Mouse (Mus musculus): ENCODE measurements around the gene Zfp365. TPM values are rescaled to one million over a fixed set of nuclear protein-coding genes. Genes with fewer than 3 reads are reported as not detected.

Gene Zfp365
- polyA plus RNA-seq, 1 experiment from 2014 or later: 3.9 TPM

- no peak for ATAC-seq (ENCODE audit: insufficient number of reproducible peaks, insufficient read depth, low FRiP score, low TSS enrichment, low read depth)
- WGBS: 81% methylated on average over 4 of the region's 4 CpGs
- no peaks in the 10 kb centered on the region for H3K27me3 ChIP-seq
Observed at GRCm38 (mm10) chr10:67906063-67906462, 6.4 kb downstream of the Zfp365 start.

GRCm38 (mm10) chr10:67903387-67903786 is 9.1 kb downstream of the Zfp365 start:
- Histone ChIP-seq H3K9me3 (no peaks in the 10 kb centered on the region), H3K36me3 (no peaks in the 10 kb centered on the region), H3K27me3 (no peaks in the 10 kb centered on the region), H3K4me3 (replicated peaks) (no peak overlapping the region), H3K9ac (replicated peaks) (no peak overlapping the region), H3K4me2 (no peak overlapping the region), H3K4me1 (replicated peaks) (no peaks in the 10 kb centered on the region), H3K27ac (no peak overlapping the region)
- ATAC-seq (ENCODE audit: insufficient number of reproducible peaks, insufficient read depth, low FRiP score, low TSS enrichment, low read depth): no peak
- 82% methylated on average over 7 of the region's 7 CpGs for WGBS

More at GRCm38 (mm10) chr10:67906063-67906462, 6.4 kb downstream of the Zfp365 start:
- Histone ChIP-seq H3K36me3 (peaks cover 9% of the 10 kb centered on the region; the same call in 1 of the 2 replicates), H3K27ac (no peak overlapping the region), H3K4me1 (replicated peaks) (no peaks in the 10 kb centered on the region), H3K9ac (replicated peaks) (no peak overlapping the region), H3K9me3 (no peaks in the 10 kb centered on the region), H3K4me3 (replicated peaks) (no peak overlapping the region), H3K4me2 (no peak overlapping the region)

- Histone ChIP-seq H3K36me3 (no peaks in the 10 kb centered on the region), H3K9ac (replicated peaks) (no peak overlapping the region), H3K4me1 (replicated peaks) (no peaks in the 10 kb centered on the region), H3K9me3 (no peaks in the 10 kb centered on the region), H3K4me3 (replicated peaks) (no peak overlapping the region), H3K27me3 (no peaks in the 10 kb centered on the region), H3K4me2 (no peak overlapping the region), H3K27ac (no peak overlapping the region)
- 49% methylated on average over 5 of the region's 5 CpGs for WGBS
- no peak for ATAC-seq (ENCODE audit: insufficient number of reproducible peaks, insufficient read depth, low FRiP score, low TSS enrichment, low read depth)
Observed at GRCm38 (mm10) chr10:67901179-67901578, 11.3 kb downstream of the Zfp365 start.

- Histone ChIP-seq H3K27ac (no peak overlapping the region), H3K4me3 (replicated peaks) (no peak overlapping the region), H3K9ac (replicated peaks) (no peak overlapping the region), H3K9me3 (no peaks in the 10 kb centered on the region), H3K4me2 (no peak overlapping the region), H3K36me3 (no peaks in the 10 kb centered on the region), H3K4me1 (replicated peaks) (no peaks in the 10 kb centered on the region), H3K27me3 (no peaks in the 10 kb centered on the region; the same call in 1 of the 2 replicates)
- no peak for ATAC-seq (ENCODE audit: insufficient number of reproducible peaks, insufficient read depth, low FRiP score, low TSS enrichment, low read depth)
- 78% methylated on average over 4 of the region's 4 CpGs for WGBS
Observed at GRCm38 (mm10) chr10:67898949-67899675, 13.3 kb downstream of the Zfp365 start.

- Histone ChIP-seq H3K27ac (no peak overlapping the region), H3K27me3 (no peaks in the 10 kb centered on the region; the same call in 1 of the 2 replicates), H3K36me3 (no peaks in the 10 kb centered on the region), H3K9ac (replicated peaks) (no peak overlapping the region), H3K4me3 (replicated peaks) (no peak overlapping the region), H3K4me2 (no peak overlapping the region), H3K9me3 (no peaks in the 10 kb centered on the region), H3K4me1 (replicated peaks) (no peaks in the 10 kb centered on the region)
- ATAC-seq (ENCODE audit: insufficient number of reproducible peaks, insufficient read depth, low FRiP score, low TSS enrichment, low read depth): no peak
- WGBS: 82% methylated on average over 9 of the region's 9 CpGs
Observed at GRCm38 (mm10) chr10:67898355-67898935, 14.0 kb downstream of the Zfp365 start.

GRCm38 (mm10) chr10:67897281-67897680 is 15.2 kb downstream of the Zfp365 start:
- no peaks in the 10 kb centered on the region for H3K36me3 ChIP-seq
- H3K4me3 ChIP-seq (replicated peaks): no peak overlapping the region
- no peak for ATAC-seq (ENCODE audit: insufficient number of reproducible peaks, insufficient read depth, low FRiP score, low TSS enrichment, low read depth)
- H3K4me2 ChIP-seq: no peak overlapping the region
- H3K9me3 ChIP-seq: no peaks in the 10 kb centered on the region
- H3K4me1 ChIP-seq (replicated peaks): no peaks in the 10 kb centered on the region
- H3K9ac ChIP-seq (replicated peaks): no peak overlapping the region
- H3K27me3 ChIP-seq: no peaks in the 10 kb centered on the region; the same call in 1 of the 2 replicates
- WGBS: 85% methylated on average over 6 of the region's 6 CpGs
- no peak overlapping the region for H3K27ac ChIP-seq

GRCm38 (mm10) chr10:67894683-67895082 is 17.8 kb downstream of the Zfp365 start:
- WGBS: 90% methylated on average over 7 of the region's 7 CpGs
- no peaks in the 10 kb centered on the region; the same call in 1 of the 2 replicates for H3K27me3 ChIP-seq

GRCm38 (mm10) chr10:67894059-67894458 is 18.4 kb downstream of the Zfp365 start:
- ATAC-seq (ENCODE audit: insufficient number of reproducible peaks, insufficient read depth, low FRiP score, low TSS enrichment, low read depth): no peak
- Histone ChIP-seq H3K4me1 (replicated peaks) (no peaks in the 10 kb centered on the region; the same call in 1 of the 2 replicates), H3K9me3 (no peaks in the 10 kb centered on the region), H3K4me2 (no peak overlapping the region), H3K9ac (replicated peaks) (no peak overlapping the region), H3K4me3 (replicated peaks) (no peak overlapping the region), H3K27me3 (no peaks in the 10 kb centered on the region; the same call in 1 of the 2 replicates), H3K27ac (no peak overlapping the region), H3K36me3 (no peaks in the 10 kb centered on the region)
- 72% methylated on average over 8 of the region's 8 CpGs for WGBS

More at GRCm38 (mm10) chr10:67894683-67895082, 17.8 kb downstream of the Zfp365 start:
- Histone ChIP-seq H3K27ac (no peak overlapping the region), H3K36me3 (no peaks in the 10 kb centered on the region), H3K9ac (replicated peaks) (no peak overlapping the region), H3K4me3 (replicated peaks) (no peak overlapping the region), H3K4me1 (replicated peaks) (no peaks in the 10 kb centered on the region; the same call in 1 of the 2 replicates), H3K9me3 (no peaks in the 10 kb centered on the region), H3K4me2 (no peak overlapping the region)
- ATAC-seq (ENCODE audit: insufficient number of reproducible peaks, insufficient read depth, low FRiP score, low TSS enrichment, low read depth): no peak

GRCm38 (mm10) chr10:67893226-67893625 is 19.2 kb downstream of the Zfp365 start:
- no peak overlapping the region for H3K27ac ChIP-seq
- H3K9me3 ChIP-seq: no peaks in the 10 kb centered on the region
- H3K4me3 ChIP-seq (replicated peaks): no peak overlapping the region
- no peak overlapping the region for H3K4me2 ChIP-seq
- ATAC-seq (ENCODE audit: insufficient number of reproducible peaks, insufficient read depth, low FRiP score, low TSS enrichment, low read depth): no peak
- H3K27me3 ChIP-seq: no peaks in the 10 kb centered on the region; the same call in 1 of the 2 replicates
- H3K4me1 ChIP-seq (replicated peaks): no peaks in the 10 kb centered on the region; the same call in 1 of the 2 replicates
- WGBS: 81% methylated on average over 10 of the region's 10 CpGs
- no peak overlapping the region for H3K9ac ChIP-seq (replicated peaks)
- H3K36me3 ChIP-seq: no peaks in the 10 kb centered on the region

GRCm38 (mm10) chr10:67891126-67891525 is 21.3 kb downstream of the Zfp365 start:
- H3K4me2 ChIP-seq: no peak overlapping the region
- WGBS: 78% methylated on average over 6 of the region's 6 CpGs
- H3K9me3 ChIP-seq: no peaks in the 10 kb centered on the region
- H3K4me1 ChIP-seq (replicated peaks): no peaks in the 10 kb centered on the region; the same call in 1 of the 2 replicates
- no peak overlapping the region for H3K4me3 ChIP-seq (replicated peaks)
- no peak overlapping the region for H3K27ac ChIP-seq
- no peaks in the 10 kb centered on the region; the same call in 1 of the 2 replicates for H3K27me3 ChIP-seq
- ATAC-seq (ENCODE audit: insufficient number of reproducible peaks, insufficient read depth, low FRiP score, low TSS enrichment, low read depth): no peak
- no peak overlapping the region for H3K9ac ChIP-seq (replicated peaks)
- H3K36me3 ChIP-seq: no peaks in the 10 kb centered on the region

- Histone ChIP-seq H3K9ac (replicated peaks) (no peak overlapping the region), H3K27me3 (no peaks in the 10 kb centered on the region), H3K27ac (no peak overlapping the region), H3K36me3 (no peaks in the 10 kb centered on the region), H3K9me3 (no peaks in the 10 kb centered on the region), H3K4me3 (replicated peaks) (no peak overlapping the region), H3K4me2 (no peak overlapping the region), H3K4me1 (replicated peaks) (no peaks in the 10 kb centered on the region; the same call in 1 of the 2 replicates)
- whole genome bisulfite sequencing: 91% methylated on average over 10 of the region's 10 CpGs
- ATAC-seq (ENCODE audit: insufficient number of reproducible peaks, insufficient read depth, low FRiP score, low TSS enrichment, low read depth): no peak
Observed at GRCm38 (mm10) chr10:67887971-67888370, 24.5 kb downstream of the Zfp365 start.

Data from limb, embryonic 12.5 days (tissue).